Mouse (Mus musculus) E14TG2a.4 (cell line): ENCODE data around the gene Fkbp6.
A peak's percentile ranks its signal among the peaks of the same experiment; 100 is the strongest.

Experiments used
- H3K27me3 ChIP-seq: 2 replicates; pipeline ENCODE4 v1.6.1; 2014; ENCODE audit warnings: low read length, control low read depth; ENCODE audit not compliant: insufficient read depth
- H3K36me3 ChIP-seq: 2 replicates; pipeline ENCODE4 v1.6.1; 2014; ENCODE audit warnings: low read length, control low read depth; ENCODE audit not compliant: insufficient read depth
- H3K4me1 ChIP-seq: replicated peaks from 2 replicates; pipeline ENCODE4 v1.6.1; 2014; ENCODE audit warnings: low read depth, low read length, control low read depth
- H3K4me3 ChIP-seq: replicated peaks from 2 replicates; pipeline ENCODE4 v1.5.1; 2014; ENCODE audit warnings: mild to moderate bottlenecking, low read length
- H3K9me3 ChIP-seq: 2 replicates; pipeline ENCODE4 v1.6.1; 2014; ENCODE audit warnings: low read length, control low read depth
- CTCF ChIP-seq: conservative IDR thresholded peaks from 2 replicates; pipeline ENCODE4 v1.5.1; 2014; ENCODE audit warnings: low read length
- NANOG ChIP-seq: IDR thresholded peaks from 2 replicates; pipeline ENCODE4 v1.6.1; 2014; ENCODE audit warnings: borderline replicate concordance, low read length, mixed read lengths
- POU5F1 ChIP-seq: IDR thresholded peaks from 2 replicates; pipeline ENCODE4 v1.6.1; 2014; ENCODE audit warnings: low read length, borderline replicate concordance

The Fkbp6 gene

GRCm38 (mm10) chr5:135349862-135350261, at the start of gene Fkbp6:
Gene Fkbp6, minus strand, starts transcription at chr5:135350044.
- peaks cover 22% of the 10 kb centered on the region for H3K9me3 ChIP-seq
- H3K27me3 ChIP-seq, result peaks cover 40% of the 10 kb centered on the region
- no peaks in the 10 kb centered on the region for H3K36me3 ChIP-seq
- H3K4me1 ChIP-seq, result peaks cover 8% of the 10 kb centered on the region
- peak within 1 kb of the TSS; percentile 55 for H3K4me3 ChIP-seq
- TF ChIP-seq NANOG (no peak), POU5F1 (no peak), CTCF (no peak)

DNA sequence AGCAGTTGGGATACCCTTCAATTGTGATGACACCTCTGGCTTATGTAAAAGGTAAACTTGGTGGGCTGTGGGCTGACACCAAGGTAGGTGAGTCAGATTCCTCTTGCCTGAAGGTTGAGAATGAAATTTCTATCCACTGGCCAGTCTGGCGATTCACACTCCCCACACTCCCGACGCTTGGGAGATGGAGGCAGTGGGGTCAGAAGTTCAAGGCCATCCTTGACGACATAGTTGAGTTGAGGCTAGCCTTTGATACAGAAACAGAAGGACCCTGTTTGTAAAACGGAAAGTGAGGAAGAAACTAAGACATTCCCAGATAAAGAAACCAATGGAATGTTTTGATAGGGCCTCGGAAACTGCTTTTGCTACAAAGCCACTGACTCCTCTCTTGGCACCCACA, 49.5 kb upstream of the Fkbp6 start:
- Histone ChIP-seq H3K9me3 (peaks cover 3% of the 10 kb centered on the region; the same call in 1 of the 2 replicates), H3K4me1 (peaks cover 12% of the 10 kb centered on the region), H3K27me3 (peaks cover 26% of the 10 kb centered on the region), H3K36me3 (no peaks in the 10 kb centered on the region), H3K4me3 (no peak overlapping the region)
- no peak for TF ChIP-seq CTCF
- TF ChIP-seq NANOG, result no peak
- TF ChIP-seq POU5F1, result no peak

GRCm38 (mm10) chr5:135395826-135396225, 46.0 kb upstream of the Fkbp6 start:
- H3K4me3 ChIP-seq, result no peak overlapping the region
- TF ChIP-seq CTCF, result peak; percentile 72
- no peak for TF ChIP-seq POU5F1
- H3K9me3 ChIP-seq, result no peaks in the 10 kb centered on the region
- peaks cover 20% of the 10 kb centered on the region for H3K4me1 ChIP-seq
- peaks cover 19% of the 10 kb centered on the region for H3K36me3 ChIP-seq
- peaks cover 13% of the 10 kb centered on the region for H3K27me3 ChIP-seq

DNA sequence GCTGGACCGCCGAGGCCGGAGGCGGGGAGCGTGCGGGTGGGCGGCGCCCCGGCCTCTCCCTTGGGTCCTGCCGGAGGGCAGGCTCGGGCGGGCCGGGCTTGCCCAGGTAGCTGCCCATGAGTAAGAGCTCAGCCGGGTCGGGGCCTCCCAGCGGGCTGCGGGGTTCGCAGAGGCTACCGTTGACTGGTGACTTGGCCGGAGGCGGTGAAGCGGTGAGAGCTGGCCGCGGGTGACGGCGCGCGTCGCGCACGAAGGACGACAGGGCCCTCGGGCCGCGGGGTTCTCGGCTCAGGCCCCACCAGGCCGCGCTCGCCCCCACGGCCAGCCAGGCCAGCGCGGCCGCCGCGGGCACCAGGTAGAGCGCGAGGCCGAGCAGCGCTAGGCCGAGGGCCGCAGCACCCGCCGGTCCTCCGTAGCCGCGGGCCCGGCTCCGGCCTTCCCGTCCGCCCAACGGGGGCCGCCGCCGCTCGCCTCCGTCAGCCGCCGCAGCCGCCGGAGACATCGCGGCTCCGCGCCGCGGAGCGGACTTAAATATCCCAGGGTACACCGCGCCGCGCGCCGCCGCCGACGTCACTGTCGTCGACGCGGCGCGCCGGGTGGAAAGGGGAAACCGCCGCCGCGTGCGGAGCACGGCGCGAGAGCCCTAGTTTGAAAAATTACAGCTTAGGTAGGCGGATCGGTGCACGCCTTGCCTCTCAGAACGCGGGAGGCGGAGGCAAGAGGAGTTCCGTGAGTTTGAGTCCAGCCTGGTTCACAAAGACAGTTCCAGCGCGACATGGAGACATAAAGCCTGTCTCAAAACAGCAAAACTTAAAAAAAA, 44.4 kb upstream of the Fkbp6 start, which contains the start of gene Pom121:
TSS of gene Pom121 (minus strand) at position 543 of the 820 bp plus-strand sequence.
- H3K36me3 ChIP-seq, result peaks cover 35% of the 10 kb centered on the region
- H3K4me3 ChIP-seq, result peak within 1 kb of the TSS; percentile 89
- peaks cover 12% of the 10 kb centered on the region for H3K27me3 ChIP-seq
- H3K9me3 ChIP-seq, result no peaks in the 10 kb centered on the region
- H3K4me1 ChIP-seq, result peaks cover 20% of the 10 kb centered on the region
- no peak for TF ChIP-seq NANOG
- no peak for TF ChIP-seq CTCF
- TF ChIP-seq POU5F1, result no peak

- Histone ChIP-seq H3K9me3 (no peaks in the 10 kb centered on the region), H3K4me1 (peaks cover 28% of the 10 kb centered on the region), H3K36me3 (peaks cover 98% of the 10 kb centered on the region), H3K27me3 (no peaks in the 10 kb centered on the region), H3K4me3 (no peak overlapping the region)
- TF ChIP-seq NANOG (no peak), CTCF (no peak), POU5F1 (no peak)
Measured at GRCm38 (mm10) chr5:135383771-135384170, 33.9 kb upstream of the Fkbp6 start.

- TF ChIP-seq CTCF, result no peak
- no peak for TF ChIP-seq POU5F1
- TF ChIP-seq NANOG, result no peak
- H3K9me3 ChIP-seq, result no peaks in the 10 kb centered on the region
- peaks cover 28% of the 10 kb centered on the region for H3K4me1 ChIP-seq
- H3K27me3 ChIP-seq, result no peaks in the 10 kb centered on the region
- H3K4me3 ChIP-seq, result no peak overlapping the region
- peaks cover 98% of the 10 kb centered on the region for H3K36me3 ChIP-seq
Measured at GRCm38 (mm10) chr5:135382746-135383145, 32.9 kb upstream of the Fkbp6 start.

GRCm38 (mm10) chr5:135381356-135381925, 31.6 kb upstream of the Fkbp6 start:
- Histone ChIP-seq H3K4me3 (no peak overlapping the region), H3K9me3 (no peaks in the 10 kb centered on the region), H3K4me1 (peaks cover 28% of the 10 kb centered on the region), H3K36me3 (peaks cover 98% of the 10 kb centered on the region), H3K27me3 (no peaks in the 10 kb centered on the region)
- TF ChIP-seq CTCF (no peak), NANOG (no peak), POU5F1 (no peak)

GRCm38 (mm10) chr5:135380681-135381080, 30.8 kb upstream of the Fkbp6 start:
- TF ChIP-seq CTCF (no peak), NANOG (no peak), POU5F1 (no peak)
- Histone ChIP-seq H3K4me1 (peaks cover 28% of the 10 kb centered on the region), H3K36me3 (peaks cover 100% of the 10 kb centered on the region), H3K9me3 (no peaks in the 10 kb centered on the region), H3K4me3 (no peak overlapping the region), H3K27me3 (no peaks in the 10 kb centered on the region)

DNA sequence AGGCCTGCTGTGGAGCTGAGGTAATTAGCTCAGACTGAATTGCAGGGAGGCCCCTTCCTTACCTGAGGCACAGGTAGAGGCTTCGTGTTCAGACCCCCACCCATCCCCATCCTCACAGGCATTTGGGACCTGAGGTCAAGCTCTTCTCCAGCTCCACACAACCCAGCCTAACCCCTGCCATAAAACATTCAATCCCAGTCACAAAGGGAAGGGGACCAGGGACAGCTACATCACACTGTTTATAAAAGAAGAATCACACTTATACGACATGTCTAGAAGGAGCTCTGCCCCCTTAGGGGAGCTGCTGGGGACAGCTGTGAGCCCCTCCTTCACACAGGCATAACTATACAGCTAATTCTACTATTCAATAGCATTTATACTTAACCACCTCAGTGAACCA, 26.5 kb upstream of the Fkbp6 start:
- peaks cover 19% of the 10 kb centered on the region for H3K4me1 ChIP-seq
- no peak overlapping the region for H3K4me3 ChIP-seq
- no peaks in the 10 kb centered on the region for H3K9me3 ChIP-seq
- peaks cover 99% of the 10 kb centered on the region for H3K36me3 ChIP-seq
- no peaks in the 10 kb centered on the region for H3K27me3 ChIP-seq
- TF ChIP-seq POU5F1, result no peak
- TF ChIP-seq CTCF, result no peak
- no peak for TF ChIP-seq NANOG
